9 mouse cellular contexts compared by ENCODE assay signal in genomic region chr14:27071985-27072384, GRCm38 (mm10). TPM values are rescaled to one million over a fixed set of nuclear protein-coding genes. Genes with fewer than 3 reads are reported as not detected.
A peak's percentile ranks its signal among the peaks of the same experiment; 100 is the strongest.
DNase-seq lines count a peak whose midpoint lies in the region; ATAC-seq lines count a peak whose summit lies in the region.
"Had no signal": no experiment of that assay in that cellular context is flagged by ENCODE, and none has a peak within 500 bp of the region (broad histone marks: within the 10 kb centered on the region; RNA-seq: fewer than 3 reads in every experiment).

No protein-coding gene starts in this region.

- WGBS in kidney, embryonic 14.5 days, result 9% methylated on average over 3 of the region's 3 CpGs
- WGBS in embryonic facial prominence, embryonic 10.5 days, result 15% methylated on average over 3 of the region's 3 CpGs
- WGBS in midbrain, embryonic 11.5 days, result 34% methylated on average over 3 of the region's 3 CpGs
- 26% methylated on average over 3 of the region's 3 CpGs for WGBS in hindbrain, embryonic 13.5 days

- H3K36me3 ChIP-seq in kidney, embryonic 14.5 days (ENCODE audit: control insufficient read depth, insufficient read depth, low read length), result no peaks in the 10 kb centered on the region
- H3K36me3 ChIP-seq in embryonic facial prominence, embryonic 10.5 days (replicated peaks), result peaks cover 15% of the 10 kb centered on the region
- H3K36me3 ChIP-seq in midbrain, embryonic 11.5 days (ENCODE audit: control insufficient read depth, insufficient read depth, low read length), result no peaks in the 10 kb centered on the region
- no peaks in the 10 kb centered on the region for H3K36me3 ChIP-seq in hindbrain, embryonic 13.5 days
- H3K36me3 ChIP-seq: midbrain, embryonic 12.5 days had no signal

- H3K9me3 ChIP-seq in kidney, embryonic 14.5 days (ENCODE audit: control insufficient read depth, low read length), result no peaks in the 10 kb centered on the region
- no peaks in the 10 kb centered on the region for H3K9me3 ChIP-seq in embryonic facial prominence, embryonic 10.5 days
- H3K9me3 ChIP-seq in midbrain, embryonic 11.5 days (ENCODE audit: control insufficient read depth, low read length), result no peaks in the 10 kb centered on the region
- H3K9me3 ChIP-seq in hindbrain, embryonic 13.5 days, result no peaks in the 10 kb centered on the region
- H3K9me3 ChIP-seq: midbrain, embryonic 12.5 days had no signal

- no peaks in the 10 kb centered on the region for H3K27me3 ChIP-seq in kidney, embryonic 14.5 days (ENCODE audit: control insufficient read depth, insufficient read depth, low read length)
- H3K27me3 ChIP-seq in embryonic facial prominence, embryonic 10.5 days (replicated peaks; ENCODE audit: low read depth, poor library complexity, severe bottlenecking), result no peaks in the 10 kb centered on the region
- peaks cover under 1% of the 10 kb centered on the region; the same call in 1 of the 2 replicates for H3K27me3 ChIP-seq in midbrain, embryonic 11.5 days (ENCODE audit: control insufficient read depth, insufficient read depth, low read length)
- peaks cover 2% of the 10 kb centered on the region; the same call in 1 of the 2 replicates for H3K27me3 ChIP-seq in hindbrain, embryonic 13.5 days

- no peak overlapping the region; the same call in 1 of the 2 replicates for H3K9ac ChIP-seq in kidney, embryonic 14.5 days (ENCODE audit: low read depth, low read length)
- H3K9ac ChIP-seq in midbrain, embryonic 11.5 days (ENCODE audit: low read length), result no peak overlapping the region
- no peak overlapping the region for H3K9ac ChIP-seq in hindbrain, embryonic 13.5 days
- H3K9ac ChIP-seq: midbrain, embryonic 12.5 days had no signal

- no peak for ATAC-seq in kidney, embryonic 14.5 days (ENCODE audit: low FRiP score, low TSS enrichment)
- ATAC-seq in midbrain, embryonic 11.5 days (ENCODE audit: low FRiP score), result no peak
- ATAC-seq in hindbrain, embryonic 13.5 days (ENCODE audit: low FRiP score), result no peak

- peak; percentile 60 for DNase-seq in kidney, adult 11 months
- DNase-seq in embryonic facial prominence, embryonic 10.5 days (ENCODE audit: low spot score), result peak; percentile 74
- DNase-seq in kidney, postnatal 25 days, result peak; percentile 46 to 75
- DNase-seq in naive thymus-derived CD4-positive, alpha-beta T cell, adult 2 months (ENCODE audit: low read depth), result peak; percentile 20
- DNase-seq in spleen, adult 18-20 months, result no peak
- DNase-seq in midbrain, embryonic 11.5 days (ENCODE audit: low spot score, missing footprints), result no peak

- H3K4me1 ChIP-seq in kidney, embryonic 14.5 days (ENCODE audit: control insufficient read depth, insufficient read depth, low read length), result peaks cover 62% of the 10 kb centered on the region
- H3K4me1 ChIP-seq in embryonic facial prominence, embryonic 10.5 days, result peaks cover 100% of the 10 kb centered on the region
- peaks cover 19% of the 10 kb centered on the region for H3K4me1 ChIP-seq in midbrain, embryonic 11.5 days (ENCODE audit: control insufficient read depth, insufficient read depth, low read length)
- peaks cover 84% of the 10 kb centered on the region for H3K4me1 ChIP-seq in hindbrain, embryonic 13.5 days (replicated peaks)

- H3K4me2 ChIP-seq in kidney, embryonic 14.5 days (replicated peaks; ENCODE audit: low read depth, low read length), result no peak overlapping the region
- H3K4me2 ChIP-seq in midbrain, embryonic 11.5 days, result no peak overlapping the region
- H3K4me2 ChIP-seq in hindbrain, embryonic 13.5 days, result no peak overlapping the region
- H3K4me2 ChIP-seq: midbrain, embryonic 12.5 days had no signal

- H3K4me3 ChIP-seq in kidney, embryonic 14.5 days (ENCODE audit: low read length), result no peak overlapping the region
- H3K4me3 ChIP-seq in embryonic facial prominence, embryonic 10.5 days, result no peak overlapping the region; the same call in 1 of the 2 replicates
- no peak overlapping the region for H3K4me3 ChIP-seq in midbrain, embryonic 11.5 days (ENCODE audit: low read depth, low read length)
- no peak overlapping the region for H3K4me3 ChIP-seq in hindbrain, embryonic 13.5 days
- H3K4me3 ChIP-seq: midbrain, embryonic 12.5 days had no signal

- no peak overlapping the region for H3K27ac ChIP-seq in kidney, embryonic 14.5 days (ENCODE audit: low read depth, low read length)
- H3K27ac ChIP-seq in embryonic facial prominence, embryonic 10.5 days (replicated peaks), result peak overlapping the region; percentile 81
- no peak overlapping the region for H3K27ac ChIP-seq in midbrain, embryonic 11.5 days (ENCODE audit: low read depth, low read length)
- H3K27ac ChIP-seq in hindbrain, embryonic 13.5 days, result no peak overlapping the region
- H3K27ac ChIP-seq: midbrain, embryonic 12.5 days had no signal

RNA-seq across cellular contexts. Expression of gene Il17rd, which starts 33.2 kb away (rescaled TPM):
- 6.8 and 9.2 TPM in 2 replicates for polyA plus RNA-seq in kidney, embryonic 14.5 days (2014; fragmentation: Nextera tagmentation; extraction: Ambion mirVana)
- 9.6 and 10.1 TPM in 2 replicates for polyA plus RNA-seq in embryonic facial prominence, embryonic 10.5 days (2016; fragmentation: Nextera tagmentation; extraction: Ambion mirVana)
- 3.3 and 4.7 TPM in 2 replicates for polyA plus RNA-seq in midbrain, embryonic 11.5 days (2014; fragmentation: Nextera tagmentation; extraction: Ambion mirVana)
- 2.8 and 3.4 TPM in 2 replicates for polyA plus RNA-seq in hindbrain, embryonic 13.5 days (2015; fragmentation: Nextera tagmentation; extraction: Ambion mirVana)

RNA-seq across cellular contexts. Expression of gene Arhgef3, which starts 42.7 kb away (rescaled TPM):
- 7.7 and 15.0 TPM in 2 replicates for polyA plus RNA-seq in kidney, embryonic 14.5 days (2014; fragmentation: Nextera tagmentation; extraction: Ambion mirVana)
- polyA plus RNA-seq in embryonic facial prominence, embryonic 10.5 days (2016; fragmentation: Nextera tagmentation; extraction: Ambion mirVana), result 3.8 and 4.0 TPM in 2 replicates
- 2.2 and 2.6 TPM in 2 replicates for polyA plus RNA-seq in midbrain, embryonic 11.5 days (2014; fragmentation: Nextera tagmentation; extraction: Ambion mirVana)
- polyA plus RNA-seq in hindbrain, embryonic 13.5 days (2015; fragmentation: Nextera tagmentation; extraction: Ambion mirVana), result 6.1 and 6.2 TPM in 2 replicates

Comparison
In these comparisons a context has a peak if more than half of its experiments do, and no peak if none do; other contexts are left out.
1. DNase-seq: peak in kidney, adult 11 months (single experiment), embryonic facial prominence, embryonic 10.5 days (single experiment), kidney, postnatal 25 days (2 of 2) and naive thymus-derived CD4-positive, alpha-beta T cell, adult 2 months (single experiment); none in spleen, adult 18-20 months (0 of 2) and midbrain, embryonic 11.5 days (single experiment).